Mouse (Mus musculus) retina, adult 2 months (tissue): Measurements from ENCODE around the gene Cox11.

ENCODE experiments used
- DNase-seq: peaks from one replicate; pipeline ENCODE4 v3.0.0-alpha.2; 2012; ENCODE audit warnings: low read depth, low spot score

The Cox11 gene

GRCm38 (mm10) chr11:90637440-90638311 lies at the start of gene Cox11, which contains the start of gene Stxbp4:
Gene Cox11 (plus strand): TSS chr11:90638173.
Gene Stxbp4 (minus strand): TSS chr11:90638084.
- DNase-seq: peak; percentile 91

GRCm38 (mm10) chr11:90590996-90591395 lies 47.0 kb upstream of the Cox11 start:
- no peak for DNase-seq

GRCm38 (mm10) chr11:90595826-90596225 lies 42.1 kb upstream of the Cox11 start:
- no peak for DNase-seq

GRCm38 (mm10) chr11:90603066-90603465 lies 34.9 kb upstream of the Cox11 start:
- no peak for DNase-seq

GRCm38 (mm10) chr11:90612118-90612517 lies 25.9 kb upstream of the Cox11 start:
- no peak for DNase-seq

- no peak for DNase-seq
These were observed 23.2 kb upstream of the Cox11 start for GRCm38 (mm10) chr11:90614743-90615142.

- DNase-seq: peak; percentile 44
These were observed 21.5 kb upstream of the Cox11 start for GRCm38 (mm10) chr11:90616431-90616830.

GRCm38 (mm10) chr11:90622044-90622443 lies 15.9 kb upstream of the Cox11 start:
- DNase-seq: no peak

- no peak for DNase-seq
These were observed 15.5 kb upstream of the Cox11 start for GRCm38 (mm10) chr11:90622500-90622899.

- DNase-seq: peak; percentile 37
These were observed 14.5 kb upstream of the Cox11 start for GRCm38 (mm10) chr11:90623477-90623876.

- no peak for DNase-seq
These were observed 12.8 kb upstream of the Cox11 start for GRCm38 (mm10) chr11:90625174-90625573.

GRCm38 (mm10) chr11:90627751-90628150 lies 10.2 kb upstream of the Cox11 start:
- DNase-seq: no peak

- no peak for DNase-seq
These were observed 5.5 kb upstream of the Cox11 start for GRCm38 (mm10) chr11:90632480-90632879.

- no peak for DNase-seq
These were observed 3.3 kb upstream of the Cox11 start for GRCm38 (mm10) chr11:90634661-90635060.

GRCm38 (mm10) chr11:90638312-90638830 lies 398 bp downstream of the Cox11 start:
- peak; percentile 4 for DNase-seq

- no peak for DNase-seq
These were observed 11.8 kb downstream of the Cox11 start for GRCm38 (mm10) chr11:90649777-90650176.

- no peak for DNase-seq
These were observed 12.4 kb downstream of the Cox11 start for GRCm38 (mm10) chr11:90650231-90650885.

- DNase-seq: no peak
These were observed 14.6 kb downstream of the Cox11 start for GRCm38 (mm10) chr11:90652603-90653002.

- DNase-seq: no peak
These were observed 19.6 kb downstream of the Cox11 start for GRCm38 (mm10) chr11:90657527-90657926.

GRCm38 (mm10) chr11:90660662-90661061 lies 22.7 kb downstream of the Cox11 start:
- DNase-seq: no peak

- DNase-seq: no peak
These were observed 25.1 kb downstream of the Cox11 start for GRCm38 (mm10) chr11:90663052-90663451.

GRCm38 (mm10) chr11:90663618-90664297 lies 25.8 kb downstream of the Cox11 start:
- DNase-seq: no peak
